Mouse (Mus musculus) heart, postnatal 36 days (tissue): Measurements from ENCODE around the gene Tax1bp3. TPM values are rescaled to one million over a fixed set of nuclear protein-coding genes. Genes with fewer than 3 reads are reported as not detected.

Experiments
- DNase-seq, 2 experiments: peaks; one replicate each; pipeline ENCODE4 v3.0.0; 2021 to 2022
- intact Hi-C: fragments of 180-260 bp; cut with DNase I; formaldehyde crosslinking; loops from one replicate; pipeline ENCODE4 v1.15.1; 2025
- total RNA-seq, 2 experiments: library from RNA; stranded (reverse); gene quantifications; 2 replicates each; pipeline ENCODE4 v1.2.3; 2021

Tax1bp3 gene
- total RNA-seq, 2 experiments from 2014 or later, result 47.1 to 48.1 TPM

GRCm38 (mm10) chr11:73169231-73169630 is 7.7 kb upstream of the Tax1bp3 start:
- intact Hi-C loops, result loop anchor here (2.0 kb wide), 1 partner anchor 30 kb away; the partner anchor contains the start of gene Haspin
- DNase-seq, result peak; percentile 51 to 58

GRCm38 (mm10) chr11:73172186-73172585 is 4.7 kb upstream of the Tax1bp3 start:
- intact Hi-C loops, result no loop called here
- DNase-seq, result peak; percentile 52 to 65

GRCm38 (mm10) chr11:73175612-73176011 is 1.3 kb upstream of the Tax1bp3 start:
- DNase-seq, result no peak
- intact Hi-C loops, result loop anchor here (2.0 kb wide), 1 partner anchor 23 kb away; the partner anchor contains the start of genes Ctns and Shpk

- intact Hi-C loops, result loop anchor here (2.0 kb wide), 1 partner anchor 23 kb away; the partner anchor contains the start of genes Ctns and Shpk
- DNase-seq, result no peak
Measured at GRCm38 (mm10) chr11:73176186-73176585, 697 bp upstream of the Tax1bp3 start.

GRCm38 (mm10) chr11:73177509-73177875 is 609 bp downstream of the Tax1bp3 start:
- DNase-seq, result peak; percentile 80 to 85
- intact Hi-C loops, result loop anchor here (2.0 kb wide), 1 partner anchor 21 kb away; the partner anchor contains the start of genes Ctns and Shpk

- DNase-seq, result no peak
- intact Hi-C loops, result loop anchor here (2.0 kb wide), 1 partner anchor 21 kb away; the partner anchor contains the start of genes Ctns and Shpk
Measured at GRCm38 (mm10) chr11:73177895-73178294, 1.0 kb downstream of the Tax1bp3 start.

- DNase-seq, result no peak
- intact Hi-C loops, result no loop called here
Measured at GRCm38 (mm10) chr11:73185872-73186615, 9.2 kb downstream of the Tax1bp3 start.

GRCm38 (mm10) chr11:73187231-73187630 is 10.3 kb downstream of the Tax1bp3 start:
- DNase-seq, result no peak
- intact Hi-C loops, result no loop called here

GRCm38 (mm10) chr11:73193047-73193446 is 16.2 kb downstream of the Tax1bp3 start:
- DNase-seq, result no peak
- intact Hi-C loops, result no loop called here

GRCm38 (mm10) chr11:73194444-73194843 is 17.6 kb downstream of the Tax1bp3 start:
- intact Hi-C loops, result no loop called here
- no peak for DNase-seq

GRCm38 (mm10) chr11:73198190-73198589 is 21.3 kb downstream of the Tax1bp3 start:
- intact Hi-C loops, result loop anchor here (2.0 kb wide), 2 partner anchors 21 to 59 kb away; partner anchors contain the start of genes Emc6, Haspin and Tax1bp3
- DNase-seq, result no peak

GRCm38 (mm10) chr11:73198603-73199229 is 21.8 kb downstream of the Tax1bp3 start, which contains the start of gene Ctns:
TSS of gene Ctns (minus strand) at chr11:73199042.
- intact Hi-C loops, result loop anchor here (2.0 kb wide), 2 partner anchors 22 to 60 kb away; partner anchors contain the start of genes Emc6, Haspin and Tax1bp3
- no peak for DNase-seq

GRCm38 (mm10) chr11:73199230-73199712 is 22.4 kb downstream of the Tax1bp3 start, which contains the start of gene Shpk:
TSS of gene Shpk (plus strand) at chr11:73199460.
- DNase-seq, result peak; percentile 92 to 95
- intact Hi-C loops, result loop anchor here (2.0 kb wide), 2 partner anchors 22 to 60 kb away; partner anchors contain the start of genes Emc6, Haspin and Tax1bp3

GRCm38 (mm10) chr11:73199879-73200278 is 23.0 kb downstream of the Tax1bp3 start:
- DNase-seq, result no peak
- intact Hi-C loops, result loop anchor here (2.0 kb wide), 2 partner anchors 23 to 61 kb away; partner anchors contain the start of genes Emc6, Haspin and Tax1bp3

- intact Hi-C loops, result no loop called here
Measured at GRCm38 (mm10) chr11:73201021-73201420, 24.1 kb downstream of the Tax1bp3 start.

GRCm38 (mm10) chr11:73201597-73201996 is 24.7 kb downstream of the Tax1bp3 start:
- DNase-seq, result peak in 1 of 2 experiments; percentile 14
- intact Hi-C loops, result no loop called here

More at GRCm38 (mm10) chr11:73201021-73201420, 24.1 kb downstream of the Tax1bp3 start:
- peak in 1 of 2 experiments; percentile 21 for DNase-seq

- no peak for DNase-seq
- intact Hi-C loops, result no loop called here
Measured at GRCm38 (mm10) chr11:73203895-73204294, 27.0 kb downstream of the Tax1bp3 start.

GRCm38 (mm10) chr11:73205194-73205593 is 28.3 kb downstream of the Tax1bp3 start:
- DNase-seq, result no peak
- intact Hi-C loops, result no loop called here

- intact Hi-C loops, result no loop called here
- no peak for DNase-seq
Measured at GRCm38 (mm10) chr11:73207621-73208020, 30.7 kb downstream of the Tax1bp3 start.

- intact Hi-C loops, result no loop called here
Measured at GRCm38 (mm10) chr11:73213956-73214355, 37.1 kb downstream of the Tax1bp3 start.

GRCm38 (mm10) chr11:73219671-73220070 is 42.8 kb downstream of the Tax1bp3 start:
- no peak for DNase-seq
- intact Hi-C loops, result no loop called here

More at GRCm38 (mm10) chr11:73213956-73214355, 37.1 kb downstream of the Tax1bp3 start:
- DNase-seq, result no peak
